Mouse (Mus musculus) regulatory T cell (primary cell): ENCODE measurements at regions not wholly inside any gene's neighbourhood (a gene's known extent, or its start where the extent isn't known, plus 50 kb on each side); places are given as distances from the start of the nearest gene placed in this dataset.

Experiments
- in situ Hi-C: fragments of 300-600 bp; cut with MboI, MseI; formaldehyde crosslinking; loops from one replicate; pipeline ENCODE4 v1.15.1; 2025; ENCODE audit warnings: high pct_unique_total_duplicates

DNA sequence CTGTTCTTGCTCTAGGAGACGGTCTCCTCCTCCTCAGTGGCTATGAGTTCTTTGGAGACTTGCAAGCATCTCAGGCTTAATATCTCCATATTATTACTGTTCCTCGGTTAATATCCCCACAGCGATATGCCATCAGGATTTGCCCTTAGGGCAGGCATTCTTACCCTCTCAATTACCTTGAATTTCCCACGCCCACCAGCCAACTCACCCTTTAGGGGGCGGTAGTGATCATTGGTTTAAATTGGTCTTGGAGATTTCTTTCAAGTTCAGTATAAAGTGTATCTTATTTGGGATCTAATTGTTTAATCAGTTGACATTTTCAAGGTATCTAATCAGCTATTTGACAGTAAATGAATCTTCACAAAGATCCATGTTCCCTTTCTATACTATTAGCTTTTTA, 162.5 kb downstream of the Emp1 start:
- in situ Hi-C loops, result no loop called here

DNA sequence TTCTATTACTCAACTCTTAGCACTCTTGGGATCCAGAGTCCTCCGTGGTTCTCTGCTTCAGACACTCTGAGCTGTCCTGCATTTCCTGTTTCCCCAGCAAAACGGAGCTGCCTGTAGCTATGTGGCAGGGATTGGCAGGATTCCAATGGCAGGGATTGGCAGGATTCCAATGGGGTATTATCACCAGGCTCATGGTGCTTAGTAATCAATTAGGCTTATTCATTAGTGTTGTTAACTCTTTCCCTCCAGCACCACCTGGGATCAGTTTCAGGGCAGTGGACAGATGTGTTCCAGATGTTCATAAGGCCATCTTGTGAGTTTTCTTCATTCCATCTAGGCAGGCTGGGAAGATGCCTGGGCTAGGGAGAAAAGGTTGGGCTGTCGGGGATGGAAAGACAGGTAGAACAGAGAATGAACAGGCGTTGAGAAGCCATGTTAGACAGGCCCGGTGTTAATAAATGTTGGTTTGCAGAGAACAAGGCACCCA, 163.5 kb downstream of the Emp1 start:
- in situ Hi-C loops, result no loop called here

DNA sequence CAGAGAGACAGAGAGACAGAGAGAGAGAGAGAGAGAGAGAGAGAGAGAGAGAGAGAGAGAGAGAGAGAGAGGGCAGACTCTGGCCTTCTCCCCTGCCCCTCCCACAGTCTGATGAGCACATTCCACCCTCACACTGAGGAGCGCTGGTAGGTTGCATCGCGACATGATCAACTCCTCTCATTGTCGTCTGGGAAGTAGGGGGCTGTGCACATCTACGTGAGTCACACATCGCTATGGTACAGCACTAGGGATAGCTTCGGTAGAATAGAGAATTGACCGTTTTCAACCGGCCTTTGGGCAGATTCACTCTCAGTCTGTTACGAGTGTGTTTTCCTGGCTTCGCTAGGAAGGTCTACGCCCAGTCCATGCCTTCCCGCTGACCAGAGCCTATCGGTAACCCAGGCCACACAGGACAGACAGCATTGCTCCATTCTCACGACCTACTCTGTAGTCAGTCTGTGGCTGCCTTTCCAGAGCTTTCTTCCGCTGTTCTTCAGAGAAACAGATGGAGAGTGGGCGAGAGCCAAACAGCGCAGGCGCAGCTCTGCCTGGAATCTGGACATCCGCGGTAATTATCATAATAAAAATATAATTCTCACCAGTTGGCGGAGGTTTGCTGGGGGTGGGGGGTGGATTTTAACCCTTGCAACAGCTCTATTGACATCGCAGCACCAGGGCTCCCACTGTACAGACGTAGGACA, 164.3 kb downstream of the Emp1 start:
- in situ Hi-C loops, result no loop called here

DNA sequence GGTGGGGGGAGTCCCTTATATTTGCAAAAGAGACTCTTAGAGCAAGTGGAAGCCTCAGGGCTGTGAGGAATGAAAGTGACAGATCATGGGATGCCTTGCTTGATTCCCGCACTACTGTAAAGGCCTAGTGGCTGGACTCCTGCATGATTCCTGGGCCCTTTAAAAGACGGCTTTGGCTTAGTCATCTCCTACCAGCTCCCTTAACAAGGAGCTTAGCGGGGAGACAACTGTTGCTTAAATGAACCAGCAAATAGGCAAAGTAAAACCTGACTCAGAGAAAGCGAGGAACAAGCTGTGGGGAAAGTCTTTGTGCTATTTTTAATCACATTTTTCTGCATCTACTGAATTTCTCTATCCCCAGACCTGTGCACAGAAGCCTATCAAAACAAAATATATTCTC, 165.5 kb downstream of the Emp1 start:
- in situ Hi-C loops, result no loop called here

DNA sequence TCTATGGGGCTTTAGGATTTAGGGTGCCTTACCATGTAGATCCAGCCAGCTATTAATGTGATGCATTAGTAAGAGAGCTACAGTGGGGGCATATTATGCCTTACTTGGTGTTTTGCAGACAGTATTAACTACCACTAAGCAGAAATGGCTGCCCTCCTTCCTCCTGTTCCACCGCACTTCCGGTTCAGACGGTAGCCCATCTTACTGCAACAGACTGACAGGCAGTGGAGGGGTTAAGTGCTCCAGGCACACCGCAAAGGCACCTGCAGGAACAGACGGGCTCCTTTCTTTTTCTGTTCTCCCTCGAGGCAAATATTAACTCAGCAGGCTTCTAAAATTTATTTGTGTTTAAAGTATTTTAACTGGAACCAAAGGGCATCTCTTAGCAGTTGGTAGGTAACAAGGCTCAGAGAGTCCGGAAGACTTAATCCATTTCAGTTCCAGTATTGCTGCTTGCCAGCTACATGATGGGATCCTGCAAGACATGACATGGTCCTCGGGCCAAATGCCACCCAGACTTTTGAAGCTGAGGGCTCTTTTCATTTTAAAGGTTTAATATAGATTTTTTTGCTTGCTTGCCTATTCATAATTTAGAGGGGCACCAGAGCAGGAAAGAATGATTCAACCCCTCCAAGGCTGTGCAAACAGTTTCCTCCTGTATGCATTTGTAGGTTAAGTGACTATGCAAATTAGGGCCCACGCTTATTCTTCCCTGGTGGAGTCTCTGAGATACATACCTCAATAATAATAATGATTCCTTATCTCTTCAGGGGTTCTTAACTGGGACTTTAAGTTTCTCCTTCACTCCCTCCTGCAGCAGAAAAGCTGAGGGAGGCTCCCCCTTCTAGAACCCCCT, 177.7 kb downstream of the Emp1 start:
- in situ Hi-C loops, result no loop called here

DNA sequence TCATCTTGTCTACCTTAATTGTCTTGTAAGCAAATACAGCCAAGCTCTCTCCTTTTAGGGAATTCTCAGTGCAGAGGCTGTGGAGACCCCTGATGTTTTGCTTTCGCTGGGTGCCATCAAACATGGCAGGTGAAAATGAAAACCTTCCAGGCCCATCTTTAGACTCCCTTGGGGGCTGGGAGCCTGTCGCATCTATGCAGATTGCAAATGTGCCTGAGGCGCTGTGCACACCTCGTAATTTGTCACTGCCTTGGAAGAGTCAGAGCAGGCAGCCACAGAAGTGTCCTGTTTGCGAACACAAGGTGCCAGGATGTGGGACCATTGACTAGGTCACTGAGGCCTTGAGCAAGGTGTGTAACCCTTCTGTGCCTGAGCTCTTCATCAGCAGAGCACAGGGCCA, 179.2 kb downstream of the Emp1 start:
- in situ Hi-C loops, result no loop called here

DNA sequence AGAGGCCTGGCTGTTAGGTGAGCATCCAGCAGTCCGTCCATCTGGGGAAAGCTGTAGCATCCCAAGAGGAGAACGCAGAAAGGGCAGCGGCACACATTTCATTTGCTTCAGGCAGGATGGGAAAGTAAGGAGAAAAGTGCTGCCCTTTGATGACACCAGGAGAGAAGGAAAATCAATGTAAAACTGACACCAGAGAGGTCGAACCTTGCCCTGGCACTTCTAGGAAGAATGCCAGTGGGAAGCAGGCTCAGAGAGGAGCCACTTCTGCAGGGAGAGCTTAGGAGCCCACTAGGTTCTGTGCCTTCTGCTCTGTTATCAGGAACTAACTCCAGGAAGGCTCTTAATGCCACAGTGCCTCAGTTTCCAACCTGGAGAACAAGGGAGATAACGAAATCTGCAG, 180.0 kb downstream of the Emp1 start:
- in situ Hi-C loops, result no loop called here

DNA sequence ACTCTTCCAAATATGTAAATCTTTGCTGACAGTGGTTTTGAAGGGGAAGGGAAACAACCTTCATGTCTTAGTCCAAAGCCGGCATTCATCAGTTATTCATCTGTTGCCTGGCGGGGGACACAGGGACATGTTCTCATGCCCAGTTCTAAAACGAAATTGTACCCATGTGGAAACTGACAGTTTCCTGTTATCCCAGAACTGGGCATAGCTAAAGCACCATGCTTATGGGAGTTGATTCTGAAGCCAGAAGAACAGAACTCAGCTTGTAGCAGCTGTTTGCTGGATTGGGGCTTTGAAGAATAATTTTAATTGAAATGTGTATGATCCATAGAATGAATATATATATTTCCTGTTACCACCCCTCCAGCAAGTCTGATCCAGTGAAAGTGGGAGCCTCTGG, 181.0 kb downstream of the Emp1 start:
- in situ Hi-C loops, result no loop called here

DNA sequence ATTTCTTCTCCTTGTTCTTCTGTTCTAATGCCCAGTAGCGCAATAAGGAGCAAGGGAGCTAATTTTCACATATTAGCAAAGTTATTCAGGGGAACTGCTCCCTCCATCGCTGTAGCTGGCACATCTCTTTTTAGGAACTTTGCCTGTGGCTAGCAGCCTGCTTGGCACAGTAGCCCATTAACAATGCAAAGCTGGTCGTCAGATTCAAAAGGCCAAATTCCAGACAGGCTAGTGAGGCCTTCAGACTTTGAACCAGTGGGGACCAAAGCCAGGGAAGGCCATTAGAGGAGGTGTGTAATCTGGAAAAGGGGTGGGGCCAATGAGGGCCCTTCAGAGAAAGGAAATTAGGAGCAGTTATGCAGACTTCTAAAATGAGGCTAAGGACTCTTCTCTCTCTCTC, 181.5 kb downstream of the Emp1 start:
- in situ Hi-C loops, result no loop called here

DNA sequence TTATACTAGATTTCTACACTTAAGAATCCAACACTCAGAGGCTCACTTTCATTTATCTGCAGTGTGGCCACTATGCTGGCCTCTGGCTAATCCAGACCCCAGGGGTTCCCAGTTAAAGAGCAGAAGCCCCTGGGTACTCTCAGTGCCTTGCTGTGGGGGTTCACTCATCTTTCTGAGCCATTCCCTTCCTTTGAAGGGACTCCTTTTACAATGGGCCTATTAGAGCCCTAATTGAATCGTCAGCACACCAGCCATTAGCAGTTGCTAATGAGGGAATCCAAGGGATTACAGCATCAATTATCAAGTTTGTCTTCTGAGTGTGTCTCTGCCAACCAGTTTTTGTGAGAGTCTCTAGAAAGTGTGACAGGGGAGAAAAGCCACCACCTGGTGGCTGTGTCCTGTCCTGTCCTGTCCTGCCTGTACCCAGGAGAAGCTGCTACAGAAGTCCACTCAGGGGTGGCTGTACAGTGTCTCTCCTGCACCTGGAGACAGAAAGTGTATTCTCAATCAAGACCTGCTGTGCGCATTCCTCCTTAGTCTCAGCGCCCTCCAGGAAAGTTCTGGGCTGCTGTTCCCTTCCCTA, 188.1 kb downstream of the Emp1 start:
- in situ Hi-C loops, result no loop called here

DNA sequence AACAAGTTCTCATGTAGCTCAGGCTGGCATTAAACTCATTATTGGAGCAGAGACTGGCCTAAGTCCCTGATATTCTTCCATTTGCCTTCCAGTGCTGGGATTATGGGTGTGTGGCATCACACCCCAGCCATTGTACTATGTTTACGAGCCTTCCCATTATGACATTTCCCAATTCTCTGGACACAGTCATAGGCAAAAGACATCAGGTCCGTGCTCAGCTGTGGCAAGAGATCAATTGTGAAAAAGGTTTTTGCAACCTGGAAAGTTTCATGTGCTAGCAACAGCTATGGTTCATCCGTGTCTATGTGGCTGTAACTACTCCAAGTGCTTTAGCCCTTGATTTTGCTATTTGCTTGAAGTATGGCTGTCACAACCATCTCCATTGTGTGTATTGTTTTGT, 190.1 kb downstream of the Emp1 start:
- in situ Hi-C loops, result no loop called here

DNA sequence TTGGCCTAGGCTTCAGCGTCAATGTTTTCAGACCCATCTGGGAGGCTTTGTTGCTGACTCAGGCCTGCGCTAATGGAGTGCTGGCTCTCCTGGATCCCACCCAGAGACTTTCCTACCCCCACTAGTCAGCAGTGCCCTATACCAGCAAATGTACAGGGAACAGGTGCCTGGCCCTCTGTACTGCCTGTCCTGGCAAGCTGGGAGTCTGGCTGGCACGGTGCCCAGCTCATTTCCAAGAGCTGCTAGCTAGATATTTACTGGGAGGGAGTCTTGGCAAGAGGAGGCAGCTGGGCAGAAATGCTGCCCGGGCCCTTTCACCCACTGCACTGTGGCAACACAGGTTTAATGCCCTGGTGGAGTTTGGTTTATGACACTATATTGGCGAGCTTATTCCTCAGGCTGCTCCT, 197.2 kb downstream of the Emp1 start:
- in situ Hi-C loops, result no loop called here

DNA sequence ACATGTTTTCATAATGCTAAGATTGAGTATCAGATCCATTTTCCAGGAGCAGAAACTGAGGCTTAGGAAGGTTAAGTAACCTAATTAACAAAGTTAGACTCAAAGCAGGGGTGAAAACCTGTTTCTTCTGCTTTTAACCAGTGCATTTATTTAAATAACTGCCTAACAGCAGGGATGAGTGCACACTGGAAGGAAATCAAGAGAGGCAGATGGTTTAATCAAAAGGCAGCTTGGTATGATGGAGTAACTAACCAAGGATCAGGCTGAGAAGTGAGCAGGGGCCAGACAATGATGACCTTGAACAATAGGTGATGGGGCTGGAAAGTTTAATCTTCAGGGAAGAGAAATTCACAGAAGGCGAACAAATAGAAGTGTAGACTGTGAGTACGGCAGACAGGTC, 199.9 kb downstream of the Emp1 start:
- in situ Hi-C loops, result no loop called here

DNA sequence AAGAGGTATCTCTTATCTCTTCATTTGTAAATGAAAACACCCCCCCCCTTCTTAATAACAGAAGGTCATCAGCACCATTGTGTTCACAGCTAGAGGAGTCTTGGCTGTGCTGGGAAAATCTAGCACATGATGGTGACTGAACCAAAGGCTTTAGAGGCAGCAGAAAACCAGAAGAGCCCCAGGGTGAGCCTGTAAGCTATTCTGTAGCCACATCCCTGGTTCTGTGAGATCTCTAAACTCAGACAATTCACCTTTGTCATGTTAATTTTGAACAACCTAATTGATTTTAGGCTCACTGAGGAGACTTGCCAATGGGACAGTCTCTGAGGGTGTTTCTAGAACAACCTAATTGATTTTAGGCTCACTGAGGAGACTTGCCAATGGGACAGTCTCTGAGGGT, 201.4 kb downstream of the Emp1 start:
- in situ Hi-C loops, result no loop called here

DNA sequence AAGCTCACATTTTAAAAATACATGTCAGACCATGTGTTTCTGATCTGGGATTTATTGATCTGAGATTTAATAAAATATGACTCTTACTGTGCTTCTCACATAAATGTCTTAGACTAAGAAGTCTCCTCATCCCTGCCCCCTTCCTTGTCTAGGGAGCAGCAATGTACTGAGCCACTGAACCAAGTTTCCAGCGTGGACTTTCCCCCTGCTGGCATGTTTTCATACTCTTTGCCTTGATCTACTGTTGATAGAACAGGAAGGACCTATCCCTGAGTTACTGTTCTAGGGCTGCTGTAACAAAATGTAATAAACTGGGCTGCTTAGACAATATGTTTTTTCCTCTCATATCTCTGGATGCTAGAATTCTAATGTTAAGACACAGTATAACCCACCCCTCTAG, 206.7 kb downstream of the Emp1 start:
- in situ Hi-C loops, result no loop called here

DNA sequence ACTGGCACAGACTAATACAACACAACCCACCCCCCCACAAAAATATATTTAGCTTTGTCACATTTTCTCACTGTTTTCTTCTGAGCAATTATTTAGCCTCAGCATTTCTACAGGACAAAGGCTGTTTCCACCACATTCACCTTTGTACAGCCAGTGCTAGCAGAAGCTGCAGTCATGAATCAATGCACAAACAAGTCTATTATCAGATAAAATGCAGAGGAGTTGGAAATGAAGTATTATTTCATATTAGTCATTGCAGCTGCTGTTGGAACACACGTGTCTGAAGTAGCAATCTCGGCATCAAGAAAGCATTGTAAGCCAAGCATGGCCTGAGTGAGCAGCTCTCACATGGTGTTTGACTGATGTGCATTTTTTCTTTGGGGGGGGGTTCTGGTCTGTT, 212.9 kb downstream of the Emp1 start:
- in situ Hi-C loops, result no loop called here

DNA sequence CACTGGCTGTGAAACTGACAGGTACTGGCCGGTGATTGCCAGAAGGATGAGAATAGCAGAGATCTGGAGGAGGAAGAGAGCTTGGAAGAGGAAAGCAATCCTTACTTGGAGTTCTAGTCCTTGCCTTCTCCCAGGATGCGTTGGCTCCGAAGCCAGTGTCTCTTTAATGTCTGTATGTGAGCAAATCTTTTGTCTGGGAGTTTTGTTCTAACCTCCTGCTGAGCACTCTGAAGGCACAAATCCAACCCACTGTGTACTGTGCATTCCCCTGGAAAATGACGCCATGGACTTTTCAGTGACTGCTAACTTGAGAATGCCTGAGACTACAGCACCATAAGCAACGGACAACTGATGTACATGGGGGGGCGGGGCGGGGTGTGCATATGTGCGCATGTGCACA, 216.4 kb downstream of the Emp1 start:
- in situ Hi-C loops, result no loop called here

DNA sequence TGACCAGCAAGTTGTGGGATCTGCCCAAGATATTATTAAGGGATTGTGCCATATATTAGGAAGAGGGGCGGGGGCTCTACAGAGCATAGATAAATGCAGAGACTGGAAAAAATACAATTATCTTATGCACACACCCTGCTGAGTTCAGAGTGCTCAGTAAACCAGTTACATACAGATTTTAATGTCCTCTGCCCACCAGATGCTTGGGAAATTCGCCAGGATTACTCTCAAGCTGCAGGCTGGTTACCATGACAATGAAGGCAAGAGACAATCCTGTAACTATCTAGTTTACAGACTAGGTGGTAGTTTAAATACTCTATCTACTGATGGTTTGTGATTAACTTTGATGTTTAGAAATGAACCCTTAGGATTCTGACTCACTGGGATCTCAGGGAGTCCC, 220.2 kb downstream of the Emp1 start:
- in situ Hi-C loops, result no loop called here

DNA sequence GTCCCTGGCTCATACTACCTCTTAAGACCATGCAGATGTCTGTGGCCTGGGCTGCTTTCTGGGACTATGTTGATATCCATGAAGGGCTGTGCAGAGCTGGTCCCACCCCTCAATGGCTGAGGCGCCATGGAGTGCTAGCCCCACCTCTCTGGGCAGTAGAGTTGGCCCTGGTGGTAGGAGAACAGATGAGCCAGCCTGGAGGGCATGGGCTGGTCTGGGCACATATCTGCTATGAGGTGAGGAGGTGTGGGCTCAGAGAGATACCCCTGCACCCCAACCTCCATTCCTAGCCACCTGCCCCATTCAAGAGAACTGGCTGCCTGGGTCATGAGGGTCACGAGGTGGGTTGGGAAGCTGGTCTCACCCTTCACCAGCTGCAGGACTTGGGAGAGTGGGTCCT, 222.4 kb downstream of the Emp1 start:
- in situ Hi-C loops, result no loop called here

DNA sequence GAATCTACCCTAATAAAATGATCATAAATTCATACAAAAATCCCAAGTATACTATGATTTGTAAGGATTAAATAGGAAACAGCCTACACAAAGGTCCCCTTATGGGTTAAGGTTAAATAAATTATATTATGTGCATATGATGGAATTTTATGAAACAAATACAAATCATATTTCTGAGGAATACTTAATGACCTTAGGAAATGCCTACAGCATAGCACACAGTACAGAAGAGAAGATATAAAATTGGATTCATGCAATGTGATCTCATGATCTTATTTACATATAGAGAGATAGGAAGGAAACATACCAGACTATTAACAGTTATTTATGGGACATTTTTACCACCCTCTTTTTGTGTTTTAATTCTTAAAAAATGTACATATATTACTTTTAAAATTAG, 227.7 kb downstream of the Emp1 start:
- in situ Hi-C loops, result no loop called here

DNA sequence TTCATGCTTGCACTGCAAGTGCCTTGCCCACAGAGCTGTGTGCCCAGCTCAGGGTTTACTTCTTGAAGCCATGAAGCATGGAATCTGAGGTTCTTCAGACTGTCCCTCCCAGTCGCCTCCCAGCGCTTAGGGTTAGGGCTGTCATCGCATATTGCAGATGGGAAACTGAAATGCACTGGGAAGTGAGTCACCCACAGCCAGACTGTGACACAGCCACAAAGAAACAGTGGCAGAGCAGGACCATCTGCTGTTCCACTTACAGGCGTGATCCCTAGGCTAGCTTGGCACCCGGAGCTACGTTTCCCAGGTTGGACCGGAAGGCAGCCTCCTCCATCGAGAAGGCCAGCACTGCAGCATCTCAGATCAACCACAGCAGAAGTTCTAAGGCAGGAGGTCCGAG, 228.7 kb downstream of the Emp1 start:
- in situ Hi-C loops, result no loop called here

DNA sequence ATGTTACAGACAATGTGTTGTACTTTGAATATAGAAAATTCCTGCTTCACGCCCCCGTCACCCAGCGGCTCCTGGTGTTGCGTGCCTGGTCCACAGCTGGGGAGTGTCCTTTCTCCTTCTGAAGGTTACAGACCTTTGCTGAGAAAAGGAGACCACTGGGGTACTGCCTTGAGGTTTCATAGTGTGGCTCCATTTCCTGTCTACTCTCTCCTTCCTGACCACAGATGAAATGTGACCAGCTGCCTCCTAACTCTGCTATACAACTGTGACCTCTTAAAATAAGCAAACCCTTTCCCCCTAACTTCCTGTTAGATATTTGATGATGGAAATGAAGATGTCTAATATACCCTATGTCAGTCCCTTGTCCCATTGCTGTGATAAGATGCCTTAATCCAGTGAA, 234.0 kb downstream of the Emp1 start:
- in situ Hi-C loops, result no loop called here
